Mouse (Mus musculus) kidney, adult 18-20 months (tissue): ENCODE measurements around the gene Ankrd11.

Experiments
- DNase-seq: peaks from one replicate; pipeline ENCODE4 v3.0.0; 2021

Gene Ankrd11

DNA sequence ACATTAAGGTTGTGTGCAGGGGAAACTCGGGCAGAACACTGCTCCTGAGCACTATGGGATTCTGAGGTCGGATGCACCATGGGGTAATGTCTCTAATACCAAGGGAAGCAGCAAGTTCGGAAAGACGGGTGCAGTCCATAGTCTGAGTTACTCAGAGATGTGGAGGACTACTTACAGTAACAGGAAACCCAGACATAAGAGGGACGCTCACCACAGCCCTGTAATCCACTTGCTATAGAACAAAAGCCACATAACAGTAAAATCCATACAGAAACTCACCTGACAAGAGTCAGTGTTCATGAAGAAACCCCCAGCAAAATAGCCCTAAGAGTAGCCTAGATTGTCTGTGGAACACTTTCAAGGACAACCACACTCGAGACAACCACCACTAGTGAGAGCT is 118.0 kb downstream of the Ankrd11 start:
- no peak for DNase-seq

DNA sequence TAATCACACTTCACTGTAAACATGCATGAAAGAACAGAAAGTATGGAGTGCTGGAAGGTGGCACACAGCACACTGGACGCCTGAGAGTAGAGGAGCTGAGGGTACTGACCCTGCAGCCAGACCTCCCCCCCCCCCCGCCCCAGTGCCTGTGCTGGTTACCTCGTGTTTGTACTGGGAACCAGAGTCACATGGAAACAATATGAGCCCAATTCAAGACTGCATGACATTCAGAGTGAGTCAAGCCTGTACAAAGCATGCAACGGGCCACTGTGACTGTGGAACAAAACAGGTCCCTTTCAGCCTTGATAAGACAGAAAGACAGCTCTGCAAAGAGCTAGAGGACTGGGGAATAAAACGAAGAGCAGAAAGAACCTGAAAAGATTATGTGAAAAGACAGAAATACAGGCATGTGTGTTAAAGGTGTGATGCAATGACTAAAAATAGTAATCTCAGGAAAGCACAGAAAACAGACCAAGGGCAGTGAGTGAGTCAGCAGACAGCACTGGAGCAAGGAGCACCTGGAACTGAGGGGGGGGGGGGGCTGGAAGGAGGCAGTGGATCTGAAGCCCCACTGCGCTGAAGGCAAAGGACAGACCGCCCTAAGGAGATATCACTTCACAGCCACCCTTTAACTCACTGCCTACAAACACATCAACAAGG is 118.5 kb downstream of the Ankrd11 start:
- no peak for DNase-seq

- DNase-seq, result no peak
Measured at GRCm38 (mm10) chr8:122922945-122923344, 119.1 kb downstream of the Ankrd11 start.

DNA sequence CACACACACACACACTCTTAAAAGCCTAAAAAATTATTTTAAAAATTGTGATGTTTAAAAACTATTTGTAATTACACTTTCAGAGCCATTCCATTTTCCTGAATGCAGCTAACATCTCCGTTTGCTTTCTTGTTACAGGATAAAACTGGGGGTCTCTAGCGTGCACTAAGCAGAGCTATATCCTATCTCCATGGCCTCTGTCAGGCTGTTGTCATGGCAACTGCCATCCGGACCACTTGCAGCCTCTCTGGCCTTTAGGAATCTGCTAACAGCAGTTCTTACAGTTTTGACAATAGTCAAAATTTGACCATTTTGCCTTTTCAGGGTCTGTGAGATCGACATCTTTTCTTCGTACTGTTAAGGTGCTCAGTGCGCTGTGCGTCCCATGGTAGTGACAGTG is 121.2 kb downstream of the Ankrd11 start:
- no peak for DNase-seq

- DNase-seq, result no peak
Measured at GRCm38 (mm10) chr8:122918438-122919107, 123.5 kb downstream of the Ankrd11 start.

DNA sequence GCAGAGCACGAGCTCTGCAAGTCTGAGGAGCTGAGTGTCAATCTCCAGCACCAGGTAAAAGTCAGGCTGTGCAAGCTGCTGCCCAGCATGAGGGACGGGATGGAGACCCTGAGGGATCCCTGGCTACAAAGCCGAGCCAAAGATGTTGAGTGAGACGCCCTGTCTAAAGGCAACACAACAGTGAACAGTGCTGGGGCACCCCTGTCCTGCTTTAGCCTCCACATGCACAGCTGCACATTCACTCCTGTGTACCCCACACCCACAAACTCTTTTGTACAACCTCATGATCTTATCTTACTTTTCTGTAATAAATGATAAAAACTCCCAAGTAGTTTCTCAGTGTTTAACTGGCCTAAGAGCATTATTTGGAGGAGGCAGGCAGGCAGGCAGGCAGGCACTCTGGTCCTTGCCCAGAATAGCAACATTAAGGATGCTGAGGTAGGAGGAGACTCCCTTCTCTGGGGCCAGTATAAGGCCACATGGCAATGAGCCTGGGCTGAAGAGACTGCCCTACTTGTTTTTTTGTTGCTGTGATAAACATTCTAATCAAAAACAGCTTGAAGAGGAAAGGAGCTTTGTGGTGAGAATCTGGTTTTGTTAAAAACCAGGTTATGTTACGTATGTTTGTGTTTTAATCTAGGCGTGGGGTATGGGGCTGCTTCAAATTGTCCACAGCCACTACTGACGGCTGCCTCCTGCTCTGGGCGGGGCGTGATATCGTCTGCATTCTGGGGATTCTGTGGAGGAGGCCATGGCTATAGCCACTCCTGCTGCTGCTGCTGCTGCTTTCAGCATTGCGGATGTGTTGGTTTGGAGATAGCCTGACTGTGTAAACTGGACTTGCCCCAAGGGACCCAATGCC is 124.3 kb downstream of the Ankrd11 start:
- DNase-seq, result no peak

GRCm38 (mm10) chr8:122916766-122917165 is 125.3 kb downstream of the Ankrd11 start:
- no peak for DNase-seq

- no peak for DNase-seq
Measured at GRCm38 (mm10) chr8:122912871-122913270, 129.2 kb downstream of the Ankrd11 start.

- DNase-seq, result no peak
Measured at GRCm38 (mm10) chr8:122912150-122912549, 129.9 kb downstream of the Ankrd11 start.

- peak; percentile 91 for DNase-seq
Measured at GRCm38 (mm10) chr8:122906463-122907021, 135.5 kb downstream of the Ankrd11 start.

- no peak for DNase-seq
Measured at GRCm38 (mm10) chr8:122905346-122905745, 136.7 kb downstream of the Ankrd11 start.

DNA sequence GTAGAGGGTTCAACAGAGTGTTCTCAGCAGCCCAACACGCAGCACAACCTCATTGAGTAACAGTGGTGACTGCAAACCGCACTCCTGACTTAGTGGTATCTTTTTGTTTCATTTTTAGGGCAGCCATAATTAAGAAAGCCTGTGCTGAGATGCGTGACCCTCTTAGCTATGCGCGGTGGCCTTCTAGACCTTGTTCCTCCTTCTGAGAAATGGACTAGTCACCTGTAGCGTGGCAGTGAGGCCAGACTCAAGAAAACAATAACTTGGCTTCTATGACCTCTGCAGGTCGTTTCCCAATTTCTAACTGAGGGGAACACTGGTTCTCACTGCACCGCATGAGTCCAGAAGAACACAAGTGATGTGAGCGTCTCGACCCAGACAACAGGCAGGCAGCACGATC is 137.6 kb downstream of the Ankrd11 start:
- DNase-seq, result no peak

GRCm38 (mm10) chr8:122903002-122903401 is 139.1 kb downstream of the Ankrd11 start:
- DNase-seq, result no peak

- no peak for DNase-seq
Measured at GRCm38 (mm10) chr8:122902581-122902980, 139.5 kb downstream of the Ankrd11 start.

GRCm38 (mm10) chr8:122901892-122902515 is 140.1 kb downstream of the Ankrd11 start:
- DNase-seq, result no peak

GRCm38 (mm10) chr8:122901476-122901875 is 140.6 kb downstream of the Ankrd11 start:
- DNase-seq, result no peak

- no peak for DNase-seq
Measured at GRCm38 (mm10) chr8:122899085-122899484, 143.0 kb downstream of the Ankrd11 start.

DNA sequence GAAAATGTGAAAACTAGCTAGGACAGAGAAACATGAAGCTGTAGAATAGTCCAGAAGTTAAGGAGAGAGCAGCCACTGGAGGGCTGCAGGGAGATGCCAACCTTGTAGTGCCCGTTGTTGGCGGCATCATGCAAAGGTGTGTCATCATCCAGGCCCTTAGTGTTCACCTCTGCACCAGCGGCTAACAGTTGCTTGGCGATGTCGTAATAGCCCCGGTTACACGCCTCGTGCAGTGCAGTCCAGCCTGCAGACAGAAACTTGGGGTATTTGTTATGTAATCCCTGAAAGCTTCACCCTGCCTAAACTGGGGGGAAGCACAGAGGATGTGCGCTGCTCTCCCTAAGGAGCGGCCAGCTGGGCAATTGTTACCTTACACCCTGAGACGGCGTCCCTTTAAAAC is 143.6 kb downstream of the Ankrd11 start:
- no peak for DNase-seq

GRCm38 (mm10) chr8:122898018-122898417 is 144.1 kb downstream of the Ankrd11 start:
- no peak for DNase-seq

GRCm38 (mm10) chr8:122897200-122897599 is 144.9 kb downstream of the Ankrd11 start:
- DNase-seq, result no peak

GRCm38 (mm10) chr8:122896317-122896716 is 145.8 kb downstream of the Ankrd11 start:
- DNase-seq, result no peak

- DNase-seq, result no peak
Measured at GRCm38 (mm10) chr8:122893451-122893850, 148.6 kb downstream of the Ankrd11 start.

- no peak for DNase-seq
Measured at GRCm38 (mm10) chr8:122891440-122891839, 150.6 kb downstream of the Ankrd11 start.
